Mouse (Mus musculus) cortical plate, adult 2 months (tissue): ENCODE results near the gene Tnnt1.

Experiments used
- CTCF ChIP-seq: fragments of 200-500 bp; IDR thresholded peaks from 2 replicates; pipeline ENCODE4 v1.5.1; 2011; ENCODE audit warnings: mild to moderate bottlenecking, control low read depth, low read length; ENCODE audit not compliant: insufficient read depth; ENCODE audit errors: extremely low read depth
- POLR2A ChIP-seq: fragments of 200-500 bp; IDR thresholded peaks from 2 replicates; pipeline ENCODE4 v1.6.1; 2011; ENCODE audit warnings: mild to moderate bottlenecking, low read length, control low read depth; ENCODE audit not compliant: insufficient read depth; ENCODE audit errors: extremely low read depth

GRCm38 (mm10) chr7:4539019-4539418, 22.8 kb upstream of the Tnnt1 start:
- TF ChIP-seq CTCF (no peak), POLR2A (no peak)
